Mouse (Mus musculus) testis, adult 2 months (tissue): ENCODE data around the gene Thsd7a.

Experiments
- CTCF ChIP-seq: fragments of 200-500 bp; IDR thresholded peaks from 2 replicates; pipeline ENCODE4 v1.5.1; 2012; ENCODE audit warnings: low read depth, mild to moderate bottlenecking, inconsistent platforms, low read length, moderate library complexity; ENCODE audit not compliant: control insufficient read depth, insufficient read depth, insufficient replicate concordance
- POLR2A ChIP-seq: fragments of 200-500 bp; IDR thresholded peaks from 2 replicates; pipeline ENCODE4 v1.6.1; 2012; ENCODE audit warnings: low read depth, mild to moderate bottlenecking, inconsistent platforms, low read length, moderate library complexity; ENCODE audit not compliant: control insufficient read depth

DNA sequence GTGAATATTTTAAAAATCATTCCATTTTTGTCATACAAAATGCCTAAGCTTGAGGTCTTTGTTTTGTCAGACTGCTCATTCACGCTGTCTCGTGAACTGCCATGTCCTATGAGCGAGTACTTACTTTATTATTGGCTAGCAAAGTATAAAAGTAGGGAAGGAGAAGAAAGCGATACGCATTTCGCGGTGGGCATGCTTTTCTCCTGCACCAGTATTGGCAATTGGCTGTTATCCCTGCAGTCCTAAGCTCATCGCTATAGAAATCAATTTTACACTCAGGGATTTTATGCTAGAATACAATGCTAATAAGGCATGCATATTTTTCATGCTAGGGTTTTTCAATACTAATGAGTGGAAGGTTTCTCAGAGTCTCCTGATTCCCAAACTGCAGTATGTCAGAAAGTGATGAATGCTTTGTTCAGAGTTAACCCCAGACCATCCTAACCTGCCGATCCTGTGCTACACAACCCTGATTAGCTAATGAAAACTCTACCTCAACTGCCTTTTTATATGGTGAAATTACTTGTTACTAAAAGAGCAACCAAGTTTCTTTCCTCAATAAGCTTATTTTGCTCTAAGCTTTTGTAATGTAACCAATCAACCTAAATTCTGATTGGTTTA, 230.8 kb downstream of the Thsd7a start:
- TF ChIP-seq CTCF: no peak
- no peak for TF ChIP-seq POLR2A
